Mouse (Mus musculus) limb, embryonic 12.5 days (tissue): Measurements from ENCODE around the gene Ptprf. TPM values are rescaled to one million over a fixed set of nuclear protein-coding genes. Genes with fewer than 3 reads are reported as not detected.

Experiments used
- ATAC-seq: fragments of 200-750 bp; cut with Nextera tagmentation; 2 replicates; pipeline ENCODE4 v1.8.0; 2017; ENCODE audit warnings: low read depth, moderate TSS enrichment; ENCODE audit not compliant: insufficient number of reproducible peaks, insufficient read depth, low FRiP score, low TSS enrichment
- H3K27ac ChIP-seq: fragments of 300-500 bp; sonication (generic); 2 replicates; pipeline ENCODE4 v1.5.1; 2016; ENCODE audit warnings: mild to moderate bottlenecking, moderate library complexity
- H3K27me3 ChIP-seq: fragments of 300-500 bp; sonication (generic); 2 replicates; pipeline ENCODE4 v1.6.1; 2016; ENCODE audit warnings: mild to moderate bottlenecking, moderate library complexity
- H3K36me3 ChIP-seq: fragments of 300-500 bp; sonication (generic); 2 replicates; pipeline ENCODE4 v1.6.1; 2016; ENCODE audit warnings: mild to moderate bottlenecking, moderate library complexity
- H3K4me1 ChIP-seq: fragments of 300-500 bp; sonication (generic); replicated peaks from 2 replicates; pipeline ENCODE4 v1.6.1; 2016
- H3K4me2 ChIP-seq: fragments of 300-500 bp; sonication (generic); 2 replicates; pipeline ENCODE4 v1.6.1; 2016; ENCODE audit warnings: mild to moderate bottlenecking, moderate library complexity
- H3K4me3 ChIP-seq: fragments of 300-500 bp; sonication (generic); replicated peaks from 2 replicates; pipeline ENCODE4 v1.5.1; 2016; ENCODE audit warnings: mild to moderate bottlenecking
- H3K9ac ChIP-seq: fragments of 300-500 bp; sonication (generic); replicated peaks from 2 replicates; pipeline ENCODE4 v1.6.1; 2016; ENCODE audit warnings: mild to moderate bottlenecking, moderate library complexity
- H3K9me3 ChIP-seq: fragments of 300-500 bp; sonication (generic); 2 replicates; pipeline ENCODE4 v1.6.1; 2016; ENCODE audit warnings: mild to moderate bottlenecking, moderate library complexity
- WGBS: fragments of 180-500 bp; shearing (Covaris S2); methylation state at CpG from one replicate; pipeline ENCODE4 v1.1.7; 2016; 5-methylcytosine and 5-hydroxymethylcytosine counted together
- polyA plus RNA-seq: library from polyadenylated mRNA; unstranded; fragments of >200 nt; fragmentation: Nextera tagmentation; extraction: Ambion mirVana; gene quantifications from 2 replicates; pipeline ENCODE4 v1.2.1, GENCODE M21; 2016

Gene Ptprf
- polyA plus RNA-seq, 1 experiment from 2014 or later = 69.6 TPM

- Histone ChIP-seq H3K27me3 (no peaks in the 10 kb centered on the region), H3K9me3 (no peaks in the 10 kb centered on the region), H3K9ac (no peak overlapping the region), H3K4me1 (no peaks in the 10 kb centered on the region), H3K4me3 (no peak overlapping the region), H3K4me2 (no peak overlapping the region), H3K27ac (no peak overlapping the region), H3K36me3 (peaks cover 33% of the 10 kb centered on the region)
- no peak for ATAC-seq
- 96% methylated on average over 2 of the region's 2 CpGs for WGBS
Observed at GRCm38 (mm10) chr4:118205906-118206305, 85.3 kb downstream of the Ptprf start.

GRCm38 (mm10) chr4:118199093-118199492 lies 92.1 kb downstream of the Ptprf start:
- H3K9ac ChIP-seq = no peak overlapping the region
- H3K4me1 ChIP-seq = no peaks in the 10 kb centered on the region
- H3K4me3 ChIP-seq = no peak overlapping the region
- H3K27ac ChIP-seq = no peak overlapping the region
- no peak for ATAC-seq
- H3K4me2 ChIP-seq = no peak overlapping the region
- no peaks in the 10 kb centered on the region for H3K36me3 ChIP-seq
- H3K27me3 ChIP-seq = no peaks in the 10 kb centered on the region
- 91% methylated on average over 2 of the region's 2 CpGs for WGBS
- no peaks in the 10 kb centered on the region for H3K9me3 ChIP-seq

- Histone ChIP-seq H3K9ac (no peak overlapping the region), H3K36me3 (no peaks in the 10 kb centered on the region), H3K27ac (no peak overlapping the region), H3K4me2 (no peak overlapping the region), H3K9me3 (no peaks in the 10 kb centered on the region), H3K4me3 (no peak overlapping the region), H3K4me1 (no peaks in the 10 kb centered on the region), H3K27me3 (no peaks in the 10 kb centered on the region)
- 79% methylated on average over 3 of the region's 3 CpGs for WGBS
- no peak for ATAC-seq
Observed at GRCm38 (mm10) chr4:118198606-118199005, 92.6 kb downstream of the Ptprf start.

- ATAC-seq = no peak
- WGBS = 80% methylated on average over 10 of the region's 10 CpGs
- Histone ChIP-seq H3K27me3 (no peaks in the 10 kb centered on the region), H3K9ac (no peak overlapping the region), H3K4me2 (no peak overlapping the region), H3K27ac (no peak overlapping the region), H3K4me1 (no peaks in the 10 kb centered on the region), H3K36me3 (no peaks in the 10 kb centered on the region), H3K4me3 (no peak overlapping the region), H3K9me3 (no peaks in the 10 kb centered on the region)
Observed at GRCm38 (mm10) chr4:118196185-118196584, 95.0 kb downstream of the Ptprf start.

GRCm38 (mm10) chr4:118180301-118181080 lies 110.7 kb downstream of the Ptprf start:
- no peak for ATAC-seq
- H3K27ac ChIP-seq = peak overlapping the region; percentile 96
- 15% methylated on average over 17 of the region's 17 CpGs for WGBS

GRCm38 (mm10) chr4:118179467-118180300 lies 111.5 kb downstream of the Ptprf start, which contains the start of gene Kdm4a:
Gene Kdm4a (minus strand): TSS chr4:118180043.
- under 1% methylated on average over 38 of the region's 38 CpGs for WGBS
- peak; percentile 100 for ATAC-seq
- Histone ChIP-seq H3K9me3 (no peaks in the 10 kb centered on the region), H3K27ac (peak within 1 kb of the TSS; percentile 96), H3K4me2 (peak within 1 kb of the TSS; percentile 68), H3K9ac (peak within 1 kb of the TSS; percentile 80), H3K36me3 (peaks cover 28% of the 10 kb centered on the region), H3K27me3 (no peaks in the 10 kb centered on the region), H3K4me3 (peak within 1 kb of the TSS; percentile 71), H3K4me1 (peaks cover 15% of the 10 kb centered on the region)

More at GRCm38 (mm10) chr4:118180301-118181080, 110.7 kb downstream of the Ptprf start:
- Histone ChIP-seq H3K27me3 (no peaks in the 10 kb centered on the region), H3K9ac (peak overlapping the region; percentile 51), H3K4me2 (peak overlapping the region; percentile 68), H3K4me3 (peak overlapping the region; percentile 71), H3K4me1 (peaks cover 15% of the 10 kb centered on the region), H3K36me3 (peaks cover 20% of the 10 kb centered on the region), H3K9me3 (no peaks in the 10 kb centered on the region)

GRCm38 (mm10) chr4:118178952-118179466 lies 112.2 kb downstream of the Ptprf start:
- no peaks in the 10 kb centered on the region for H3K9me3 ChIP-seq
- peak overlapping the region; percentile 71 for H3K4me3 ChIP-seq
- peak overlapping the region; percentile 61 for H3K4me2 ChIP-seq
- H3K4me1 ChIP-seq = peaks cover 15% of the 10 kb centered on the region
- no peaks in the 10 kb centered on the region for H3K27me3 ChIP-seq
- peak overlapping the region; percentile 80 for H3K9ac ChIP-seq
- ATAC-seq = no peak
- peaks cover 35% of the 10 kb centered on the region for H3K36me3 ChIP-seq
- WGBS = under 1% methylated on average over 12 of the region's 12 CpGs
- H3K27ac ChIP-seq = peak overlapping the region; percentile 96

- Histone ChIP-seq H3K4me3 (no peak overlapping the region), H3K27ac (no peak overlapping the region), H3K4me1 (no peaks in the 10 kb centered on the region), H3K27me3 (no peaks in the 10 kb centered on the region), H3K9ac (no peak overlapping the region), H3K36me3 (peaks cover 99% of the 10 kb centered on the region), H3K9me3 (no peaks in the 10 kb centered on the region), H3K4me2 (no peak overlapping the region)
- WGBS = 93% methylated on average over 12 of the region's 12 CpGs
- no peak for ATAC-seq
Observed at GRCm38 (mm10) chr4:118172461-118172860, 118.7 kb downstream of the Ptprf start.

GRCm38 (mm10) chr4:118171006-118171405 lies 120.2 kb downstream of the Ptprf start:
- ATAC-seq = no peak
- Histone ChIP-seq H3K9ac (no peak overlapping the region), H3K9me3 (no peaks in the 10 kb centered on the region), H3K36me3 (peaks cover 99% of the 10 kb centered on the region), H3K4me3 (no peak overlapping the region), H3K4me2 (no peak overlapping the region), H3K27ac (no peak overlapping the region), H3K4me1 (no peaks in the 10 kb centered on the region), H3K27me3 (no peaks in the 10 kb centered on the region)
- 90% methylated on average over 9 of the region's 9 CpGs for WGBS

GRCm38 (mm10) chr4:118162123-118162522 lies 129.1 kb downstream of the Ptprf start:
- 91% methylated on average over 12 of the region's 12 CpGs for WGBS

More at GRCm38 (mm10) chr4:118162123-118162522, 129.1 kb downstream of the Ptprf start:
- Histone ChIP-seq H3K4me3 (no peak overlapping the region), H3K36me3 (peaks cover 98% of the 10 kb centered on the region), H3K27me3 (no peaks in the 10 kb centered on the region), H3K9ac (no peak overlapping the region), H3K27ac (no peak overlapping the region), H3K4me2 (no peak overlapping the region), H3K9me3 (no peaks in the 10 kb centered on the region), H3K4me1 (no peaks in the 10 kb centered on the region)
- ATAC-seq = no peak
